Mouse (Mus musculus): ENCODE data around the gene Pdgfc.

- TF ChIP-seq POLR2A (IDR thresholded peaks at IDR 0.05; ENCODE audit: borderline replicate concordance, insufficient read depth, low read length) (no peak), CTCF (IDR thresholded peaks at IDR 0.05; ENCODE audit: borderline replicate concordance, insufficient read depth, low read depth, low read length) (no peak)
Measured at GRCm38 (mm10) chr3:81123461-81123860, 87.2 kb downstream of the Pdgfc start.
